Mouse (Mus musculus) neural tube, embryonic 11.5 days (tissue): ENCODE results near the gene Fcer1g. TPM values are rescaled to one million over a fixed set of nuclear protein-coding genes. Genes with fewer than 3 reads are reported as not detected.

ENCODE experiments used
- ATAC-seq: fragments of 200-750 bp; cut with Nextera tagmentation; 2 replicates; pipeline ENCODE4 v1.8.0; 2017; ENCODE audit warnings: moderate number of reproducible peaks, mild to moderate bottlenecking, moderate TSS enrichment, moderate library complexity; ENCODE audit not compliant: insufficient read depth, low FRiP score, low TSS enrichment
- DNase-seq: peaks from one replicate; pipeline ENCODE4 v3.0.0-alpha.2; 2015; ENCODE audit warnings: low spot score
- H3K27ac ChIP-seq: fragments of 300-500 bp; sonication (generic); 2 replicates; pipeline ENCODE4 v1.5.1; 2014; ENCODE audit warnings: low read depth, mild to moderate bottlenecking, low read length
- H3K27me3 ChIP-seq: fragments of 300-500 bp; sonication (generic); 2 replicates; pipeline ENCODE4 v1.6.1; 2014; ENCODE audit warnings: mild to moderate bottlenecking, low read length, mixed read lengths; ENCODE audit not compliant: control insufficient read depth, insufficient read depth
- H3K36me3 ChIP-seq: fragments of 300-500 bp; sonication (generic); 2 replicates; pipeline ENCODE4 v1.6.1; 2014; ENCODE audit warnings: mild to moderate bottlenecking, low read length, moderate library complexity, mixed read lengths; ENCODE audit not compliant: control insufficient read depth, insufficient read depth
- H3K4me1 ChIP-seq: fragments of 300-500 bp; sonication (generic); 2 replicates; pipeline ENCODE4 v1.6.1; 2014; ENCODE audit warnings: low read length, mixed read lengths; ENCODE audit not compliant: control insufficient read depth, insufficient read depth
- H3K4me2 ChIP-seq: fragments of 300-500 bp; sonication (generic); 2 replicates; pipeline ENCODE4 v1.6.1; 2014; ENCODE audit warnings: low read depth, mild to moderate bottlenecking, moderate library complexity
- H3K4me3 ChIP-seq: fragments of 300-500 bp; sonication (generic); 2 replicates; pipeline ENCODE4 v1.5.1; 2014; ENCODE audit warnings: low read depth, low read length
- H3K9ac ChIP-seq: fragments of 300-500 bp; sonication (generic); 2 replicates; pipeline ENCODE4 v1.6.1; 2014; ENCODE audit warnings: mild to moderate bottlenecking, low read length
- H3K9me3 ChIP-seq: fragments of 300-500 bp; sonication (generic); 2 replicates; pipeline ENCODE4 v1.6.1; 2016; ENCODE audit warnings: low read length; ENCODE audit not compliant: control insufficient read depth
- WGBS: fragments of 180-500 bp; shearing (Covaris S2); extraction: QIAGEN DNeasy Blood & Tissue Kit; methylation state at CpG from one replicate; pipeline ENCODE4 v1.1.7; 2014; 5-methylcytosine and 5-hydroxymethylcytosine counted together
- polyA plus RNA-seq: library from polyadenylated mRNA; unstranded; fragments of >200 nt; fragmentation: Nextera tagmentation; extraction: Ambion mirVana; gene quantifications from 2 replicates; pipeline ENCODE4 v1.2.1, GENCODE M21; 2014

Fcer1g gene
- polyA plus RNA-seq, 1 experiment from 2014 or later, result 15.0 TPM

DNA sequence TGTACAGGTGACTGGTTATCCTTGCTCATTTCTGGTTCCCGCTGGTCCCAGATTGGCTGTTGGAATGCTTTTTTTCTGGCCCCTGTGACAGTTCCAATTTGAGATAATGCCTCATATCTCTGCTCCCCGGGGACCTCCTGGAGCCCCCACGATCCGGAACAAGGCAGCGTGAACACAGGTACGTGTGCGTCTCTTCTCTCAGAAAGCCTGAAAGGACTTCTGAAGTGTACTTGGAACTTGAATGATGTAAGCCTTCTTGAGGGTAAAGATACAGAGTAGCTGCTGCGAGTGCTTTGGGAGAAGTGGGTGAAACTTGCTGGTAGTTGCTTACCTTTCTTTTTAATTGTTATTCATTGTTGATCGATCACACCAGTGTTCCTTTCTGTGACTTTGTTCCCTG lies 37.0 kb upstream of the Fcer1g start:
- peaks cover 11% of the 10 kb centered on the region for H3K36me3 ChIP-seq
- no peaks in the 10 kb centered on the region for H3K27me3 ChIP-seq
- H3K9me3 ChIP-seq, result no peaks in the 10 kb centered on the region
- H3K4me3 ChIP-seq, result peak overlapping the region; percentile 82
- peak overlapping the region; percentile 96 for H3K4me2 ChIP-seq
- ATAC-seq (no peak), DNase-seq (no peak)
- H3K4me1 ChIP-seq, result peaks cover 13% of the 10 kb centered on the region
- no peak overlapping the region for H3K9ac ChIP-seq
- 60% methylated on average over 9 of the region's 9 CpGs for WGBS
- H3K27ac ChIP-seq, result no peak overlapping the region

- peak overlapping the region; percentile 96 for H3K4me2 ChIP-seq
- H3K9me3 ChIP-seq, result no peaks in the 10 kb centered on the region
- DNase-seq (no peak), ATAC-seq (peak; percentile 66)
- peak overlapping the region; percentile 29; the same call in 1 of the 2 replicates for H3K27ac ChIP-seq
- H3K27me3 ChIP-seq, result no peaks in the 10 kb centered on the region
- WGBS, result under 1% methylated on average over 17 of the region's 19 CpGs
- peaks cover 6% of the 10 kb centered on the region for H3K36me3 ChIP-seq
- peaks cover 13% of the 10 kb centered on the region for H3K4me1 ChIP-seq
- H3K9ac ChIP-seq, result peak overlapping the region; percentile 77
- peak overlapping the region; percentile 82 for H3K4me3 ChIP-seq
Measured at GRCm38 (mm10) chr1:171270573-171270900, 36.4 kb upstream of the Fcer1g start.

- Histone ChIP-seq H3K27me3 (no peaks in the 10 kb centered on the region), H3K27ac (peak within 1 kb of the TSS; percentile 29; the same call in 1 of the 2 replicates), H3K4me3 (peak within 1 kb of the TSS; percentile 82), H3K4me2 (peak within 1 kb of the TSS; percentile 96), H3K9ac (peak within 1 kb of the TSS; percentile 77), H3K9me3 (no peaks in the 10 kb centered on the region), H3K4me1 (peaks cover 13% of the 10 kb centered on the region), H3K36me3 (peaks cover 6% of the 10 kb centered on the region)
- peak; percentile 97 for ATAC-seq
- 3% methylated on average over 36 of the region's 36 CpGs for WGBS
- DNase-seq, result peak; percentile 93
Measured at GRCm38 (mm10) chr1:171269848-171270572, 35.8 kb upstream of the Fcer1g start, which contains the start of gene B4galt3. B4galt3 (plus strand) TSS chr1:171270328.

DNA sequence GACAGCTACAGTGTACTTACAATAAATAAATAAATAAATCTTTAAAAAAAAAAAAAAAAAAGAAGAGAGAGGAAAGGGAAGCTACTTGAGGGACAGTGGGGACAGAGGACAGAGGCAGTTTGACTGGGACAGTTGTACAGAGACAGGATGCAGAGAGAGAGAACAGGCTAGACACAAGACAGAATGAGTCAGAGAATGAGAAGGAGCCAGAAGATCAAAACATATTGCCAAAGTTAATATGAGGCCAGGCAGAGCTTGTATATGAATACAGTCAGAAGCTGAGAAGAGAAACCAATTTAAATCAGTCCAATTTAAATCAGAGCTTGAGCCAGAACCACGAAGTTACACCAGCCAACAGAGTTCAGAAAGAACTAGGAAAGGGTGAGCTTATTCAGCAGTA lies 34.2 kb upstream of the Fcer1g start:
- H3K4me1 ChIP-seq, result peaks cover 13% of the 10 kb centered on the region
- H3K27ac ChIP-seq, result no peak overlapping the region
- ATAC-seq (no peak), DNase-seq (no peak)
- H3K4me2 ChIP-seq, result no peak overlapping the region
- no peaks in the 10 kb centered on the region for H3K27me3 ChIP-seq
- no peaks in the 10 kb centered on the region for H3K9me3 ChIP-seq
- WGBS, result 61% methylated on average over 1 of the region's 1 CpGs
- H3K36me3 ChIP-seq, result peaks cover 3% of the 10 kb centered on the region
- no peak overlapping the region for H3K9ac ChIP-seq
- H3K4me3 ChIP-seq, result no peak overlapping the region

DNA sequence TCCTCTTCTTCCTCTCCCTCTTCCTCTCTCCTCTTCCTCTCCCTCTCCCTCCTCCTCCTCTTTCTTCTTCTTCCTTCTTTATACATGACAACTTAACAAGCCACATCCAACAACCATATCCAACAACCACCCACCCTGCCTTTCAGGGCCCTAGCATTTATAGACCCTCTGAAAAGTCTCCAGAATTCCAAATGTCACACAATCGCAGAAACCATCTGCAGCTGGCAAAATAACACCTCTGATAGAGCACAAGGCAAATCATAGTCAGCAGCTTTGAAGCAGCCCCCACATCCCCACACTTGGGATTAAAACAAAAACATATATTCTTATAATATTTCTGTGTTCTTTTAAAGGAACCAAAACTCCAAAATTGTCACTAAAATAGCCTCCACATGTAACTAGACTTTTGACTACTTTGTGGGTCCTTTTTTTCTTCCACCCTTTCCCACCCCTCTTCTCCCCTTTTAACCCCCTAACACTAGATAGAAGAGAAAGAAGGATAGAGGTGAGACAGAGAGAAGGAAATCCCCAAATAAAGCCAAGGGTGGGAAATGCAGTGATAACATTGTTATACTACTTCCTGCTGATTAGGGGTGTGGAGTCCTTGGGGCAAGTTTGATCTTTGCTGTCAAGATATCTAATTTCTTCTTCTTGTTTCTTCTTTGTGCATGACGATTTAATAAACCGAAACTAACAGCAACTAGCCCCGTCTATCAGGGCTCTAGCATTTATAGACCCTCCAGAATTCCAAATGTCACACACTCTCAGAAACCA lies 32.0 kb upstream of the Fcer1g start:
- Histone ChIP-seq H3K36me3 (no peaks in the 10 kb centered on the region), H3K9me3 (no peaks in the 10 kb centered on the region), H3K4me1 (peaks cover 9% of the 10 kb centered on the region), H3K27me3 (no peaks in the 10 kb centered on the region), H3K27ac (no peak overlapping the region), H3K9ac (no peak overlapping the region), H3K4me3 (no peak overlapping the region), H3K4me2 (no peak overlapping the region)
- DNase-seq (no peak), ATAC-seq (no peak)
- WGBS, result 79% methylated on average over 4 of the region's 4 CpGs

GRCm38 (mm10) chr1:171263666-171264461 lies 29.7 kb upstream of the Fcer1g start:
- DNase-seq, result no peak
- no peak; the same call in 1 of the 2 replicates for ATAC-seq
- Histone ChIP-seq H3K27ac (no peak overlapping the region), H3K9ac (no peak overlapping the region), H3K4me3 (no peak overlapping the region), H3K4me1 (no peaks in the 10 kb centered on the region), H3K36me3 (no peaks in the 10 kb centered on the region), H3K9me3 (no peaks in the 10 kb centered on the region), H3K27me3 (no peaks in the 10 kb centered on the region), H3K4me2 (no peak overlapping the region)
- 91% methylated on average over 3 of the region's 3 CpGs for WGBS

DNA sequence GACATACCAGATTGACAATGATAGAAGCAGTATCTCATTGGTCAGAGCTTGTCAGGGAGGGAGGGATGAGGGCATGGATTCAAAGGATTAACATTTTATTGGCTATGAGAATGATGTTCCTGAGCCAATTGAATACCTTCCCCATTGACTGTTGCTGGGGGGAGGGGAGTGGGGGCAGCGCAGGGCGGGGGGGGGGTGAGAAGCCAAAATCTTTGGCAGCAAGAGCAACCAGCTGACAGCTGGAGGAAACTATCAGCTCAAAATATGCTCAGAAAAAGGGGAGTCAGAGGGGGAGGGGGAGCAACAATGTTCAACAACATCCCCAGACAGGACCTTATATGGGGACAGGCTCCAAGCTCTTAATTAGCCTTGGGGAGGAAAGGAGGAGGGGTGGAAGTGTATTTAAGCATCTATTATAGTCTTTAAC lies 29.0 kb upstream of the Fcer1g start:
- Histone ChIP-seq H3K27me3 (no peaks in the 10 kb centered on the region), H3K4me1 (no peaks in the 10 kb centered on the region), H3K36me3 (peaks cover 2% of the 10 kb centered on the region; the same call in 1 of the 2 replicates), H3K4me3 (peak overlapping the region; percentile 15; the same call in 1 of the 2 replicates), H3K9ac (no peak overlapping the region), H3K9me3 (no peaks in the 10 kb centered on the region), H3K4me2 (peak overlapping the region; percentile 15), H3K27ac (no peak overlapping the region)
- WGBS, result 6% methylated on average over 2 of the region's 2 CpGs
- DNase-seq (no peak), ATAC-seq (no peak)

DNA sequence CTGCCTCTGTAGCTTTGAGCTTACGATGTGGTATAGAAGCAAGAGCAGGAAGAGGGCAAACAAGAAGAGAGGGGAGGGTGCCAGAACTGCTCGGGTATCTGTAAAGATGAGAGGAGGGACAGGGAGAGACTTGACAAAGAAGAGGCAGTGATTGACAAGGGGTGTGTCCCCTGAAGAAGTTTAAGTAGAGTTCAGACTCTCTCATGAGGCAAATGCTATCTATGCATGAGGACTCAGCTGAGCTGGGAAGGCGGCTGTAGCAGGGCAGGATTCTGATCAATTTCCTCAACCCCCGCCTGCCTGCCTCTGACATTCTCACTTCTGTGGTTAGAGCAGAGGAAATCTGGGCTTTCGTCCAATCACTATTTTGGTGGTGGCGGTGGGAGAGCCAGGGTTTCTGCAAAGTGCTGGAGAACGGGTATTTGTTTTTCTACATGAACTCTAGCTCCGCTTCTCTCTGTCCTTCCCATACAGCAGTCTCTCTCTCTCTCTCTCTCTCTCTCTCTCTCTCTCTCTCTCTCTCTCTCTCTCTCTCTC lies 28.5 kb upstream of the Fcer1g start:
- Histone ChIP-seq H3K9ac (no peak overlapping the region), H3K4me3 (peak overlapping the region; percentile 15; the same call in 1 of the 2 replicates), H3K4me2 (peak overlapping the region; percentile 15), H3K4me1 (no peaks in the 10 kb centered on the region), H3K27me3 (no peaks in the 10 kb centered on the region), H3K36me3 (peaks cover 2% of the 10 kb centered on the region; the same call in 1 of the 2 replicates), H3K9me3 (no peaks in the 10 kb centered on the region), H3K27ac (no peak overlapping the region)
- WGBS, result 11% methylated on average over 8 of the region's 8 CpGs
- no peak for ATAC-seq
- DNase-seq, result peak; percentile 40
